Mouse (Mus musculus) heart, postnatal 4 days (tissue): ENCODE results near the gene Qrich1. TPM values are rescaled to one million over a fixed set of nuclear protein-coding genes. Genes with fewer than 3 reads are reported as not detected.

Experiments
- DNase-seq: peaks from one replicate; pipeline ENCODE4 v3.0.0; 2021
- total RNA-seq, 2 experiments: library from RNA; stranded (reverse); gene quantifications; 2 replicates each; pipeline ENCODE4 v1.2.3; 2021

Gene Qrich1
- total RNA-seq, 2 experiments from 2014 or later, result 93.5 to 94.0 TPM

- no peak for DNase-seq
Measured at GRCm38 (mm10) chr9:108493246-108493645, 23.4 kb upstream of the Qrich1 start.

GRCm38 (mm10) chr9:108494146-108494825, 22.3 kb upstream of the Qrich1 start:
- DNase-seq, result no peak

- DNase-seq, result no peak
Measured at GRCm38 (mm10) chr9:108494905-108495304, 21.7 kb upstream of the Qrich1 start.

GRCm38 (mm10) chr9:108499231-108499630, 17.4 kb upstream of the Qrich1 start:
- no peak for DNase-seq

- DNase-seq, result no peak
Measured at GRCm38 (mm10) chr9:108499943-108500342, 16.7 kb upstream of the Qrich1 start.

GRCm38 (mm10) chr9:108506901-108507300, 9.7 kb upstream of the Qrich1 start:
- no peak for DNase-seq

GRCm38 (mm10) chr9:108507619-108508434, 8.8 kb upstream of the Qrich1 start, which contains the start of gene Qars:
Gene Qars (plus strand): TSS chr9:108507706.
- peak; percentile 94 for DNase-seq

- no peak for DNase-seq
Measured at GRCm38 (mm10) chr9:108508776-108509175, 7.8 kb upstream of the Qrich1 start.

GRCm38 (mm10) chr9:108517253-108517930, 786 bp downstream of the Qrich1 start:
- DNase-seq, result peak; percentile 86

GRCm38 (mm10) chr9:108517931-108518332, 1.3 kb downstream of the Qrich1 start:
- DNase-seq, result no peak

- no peak for DNase-seq
Measured at GRCm38 (mm10) chr9:108521604-108522003, 5.0 kb downstream of the Qrich1 start.

- no peak for DNase-seq
Measured at GRCm38 (mm10) chr9:108523341-108523740, 6.7 kb downstream of the Qrich1 start.

- no peak for DNase-seq
Measured at GRCm38 (mm10) chr9:108525400-108525799, 8.8 kb downstream of the Qrich1 start.

- DNase-seq, result no peak
Measured at GRCm38 (mm10) chr9:108530954-108531353, 14.3 kb downstream of the Qrich1 start.

- DNase-seq, result no peak
Measured at GRCm38 (mm10) chr9:108531496-108531895, 14.9 kb downstream of the Qrich1 start.

GRCm38 (mm10) chr9:108540846-108541245, 24.2 kb downstream of the Qrich1 start:
- no peak for DNase-seq

GRCm38 (mm10) chr9:108545986-108546385, 29.4 kb downstream of the Qrich1 start:
- no peak for DNase-seq

- no peak for DNase-seq
Measured at GRCm38 (mm10) chr9:108546875-108547274, 30.3 kb downstream of the Qrich1 start.

- DNase-seq, result no peak
Measured at GRCm38 (mm10) chr9:108559169-108559568, 42.6 kb downstream of the Qrich1 start.

- DNase-seq, result peak; percentile 96
Measured at GRCm38 (mm10) chr9:108560227-108560841, 43.7 kb downstream of the Qrich1 start, which contains the start of gene Impdh2. Gene Impdh2 (plus strand): TSS chr9:108560286.

GRCm38 (mm10) chr9:108563671-108564070, 47.1 kb downstream of the Qrich1 start:
- DNase-seq, result no peak

- DNase-seq, result no peak
Measured at GRCm38 (mm10) chr9:108564131-108564530, 47.5 kb downstream of the Qrich1 start.
